Comparison of ENCODE assay signal across 28 mouse cellular contexts in genomic region chr12:29985126-29985525, GRCm38 (mm10). TPM values are rescaled to one million over a fixed set of nuclear protein-coding genes. Genes with fewer than 3 reads are reported as not detected.
A peak's percentile ranks its signal among the peaks of the same experiment; 100 is the strongest.
DNase-seq lines count a peak whose midpoint lies in the region; ATAC-seq and TF ChIP-seq lines count a peak whose summit lies in the region.
"Had no signal": no experiment of that assay in that cellular context is flagged by ENCODE, and none has a peak within 500 bp of the region (broad histone marks: within the 10 kb centered on the region; RNA-seq: fewer than 3 reads in every experiment).

No protein-coding gene starts in this region.

- ATAC-seq in midbrain, postnatal 0 days (ENCODE audit: low FRiP score): no peak
- ATAC-seq in midbrain, embryonic 14.5 days (ENCODE audit: low FRiP score, low TSS enrichment): no peak
- ATAC-seq: forebrain, embryonic 14.5 days; inflammation-experienced regulatory T-cells, adult 6 months; liver, embryonic 12.5 days had no signal

- DNase-seq in cerebellum, postnatal 14 days: peak; percentile 40 to 56
- DNase-seq in cerebellum, adult 11-12 months: no peak
- DNase-seq in midbrain, postnatal 0 days (ENCODE audit: low spot score): peak; percentile 24
- DNase-seq in midbrain, embryonic 14.5 days: no peak
- peak; percentile 65 for DNase-seq in adrenal gland, postnatal 10 days
- peak; percentile 87 for DNase-seq in gonadal fat pad, adult 2 months (ENCODE audit: low read depth)
- DNase-seq in c-Kit-positive CD71-positive TER-119-positive erythroid progenitor cells, embryonic 14.5 days (ENCODE audit: low spot score): no peak
- no peak for DNase-seq in retina, postnatal 1 day
- DNase-seq: B cell, adult 2 months; cerebellum, adult 18-20 months; kidney, adult 9 months; kidney, postnatal 14 days; layer of hippocampus, postnatal 36 days; lung, adult 18-20 months; lung, postnatal 10 days; right cerebral cortex, postnatal 4 days; thymus, postnatal 36 days had no signal

- H3K4me1 ChIP-seq in midbrain, postnatal 0 days (ENCODE audit: insufficient read depth, low read length): no peaks in the 10 kb centered on the region
- H3K4me1 ChIP-seq in midbrain, embryonic 14.5 days (ENCODE audit: control insufficient read depth, insufficient read depth, low read length): no peaks in the 10 kb centered on the region
- H3K4me1 ChIP-seq: hindbrain, embryonic 10.5 days; liver, embryonic 12.5 days; midbrain, embryonic 10.5 days; stomach, embryonic 15.5 days had no signal

- no peaks in the 10 kb centered on the region for H3K9me3 ChIP-seq in midbrain, postnatal 0 days (ENCODE audit: low read length)
- no peaks in the 10 kb centered on the region for H3K9me3 ChIP-seq in midbrain, embryonic 14.5 days (ENCODE audit: control insufficient read depth, low read length)
- H3K9me3 ChIP-seq: hindbrain, embryonic 10.5 days; limb, embryonic 13.5 days; liver, embryonic 12.5 days; midbrain, embryonic 10.5 days; stomach, embryonic 15.5 days had no signal

- no peak overlapping the region for H3K27ac ChIP-seq in midbrain, postnatal 0 days (ENCODE audit: low read depth, low read length)
- no peak overlapping the region for H3K27ac ChIP-seq in midbrain, embryonic 14.5 days (replicated peaks; ENCODE audit: low read depth, low read length)
- H3K27ac ChIP-seq: hindbrain, embryonic 10.5 days; limb, embryonic 13.5 days; liver, embryonic 12.5 days; midbrain, embryonic 10.5 days; stomach, embryonic 15.5 days had no signal

- WGBS in midbrain, postnatal 0 days: 91% methylated on average over 6 of the region's 6 CpGs
- 93% methylated on average over 6 of the region's 6 CpGs for WGBS in midbrain, embryonic 14.5 days

- H3K9ac ChIP-seq in midbrain, postnatal 0 days (replicated peaks; ENCODE audit: low read length, poor library complexity, severe bottlenecking): no peak overlapping the region
- no peak overlapping the region for H3K9ac ChIP-seq in midbrain, embryonic 14.5 days (replicated peaks; ENCODE audit: low read length)
- H3K9ac ChIP-seq: limb, embryonic 13.5 days; liver, embryonic 12.5 days; stomach, embryonic 15.5 days had no signal

- H3K36me3 ChIP-seq in midbrain, postnatal 0 days (ENCODE audit: insufficient read depth, low read length): peaks cover 66% of the 10 kb centered on the region
- H3K36me3 ChIP-seq in midbrain, embryonic 14.5 days (ENCODE audit: control insufficient read depth, insufficient read depth, low read length): peaks cover 92% of the 10 kb centered on the region
- H3K36me3 ChIP-seq: G1E had no signal

- no peak overlapping the region for H3K4me3 ChIP-seq in midbrain, postnatal 0 days (ENCODE audit: low read depth, low read length)
- H3K4me3 ChIP-seq in midbrain, embryonic 14.5 days (replicated peaks; ENCODE audit: low read depth, low read length): no peak overlapping the region
- H3K4me3 ChIP-seq: hindbrain, embryonic 10.5 days; limb, embryonic 13.5 days; liver, embryonic 12.5 days; midbrain, embryonic 10.5 days; stomach, embryonic 15.5 days had no signal

- H3K4me2 ChIP-seq in midbrain, postnatal 0 days (ENCODE audit: low read depth, low read length, poor library complexity, severe bottlenecking): no peak overlapping the region
- no peak overlapping the region for H3K4me2 ChIP-seq in midbrain, embryonic 14.5 days (ENCODE audit: low read length)
- H3K4me2 ChIP-seq: heart, embryonic 11.5 days; limb, embryonic 13.5 days; liver, embryonic 12.5 days; stomach, embryonic 15.5 days had no signal

- TF ChIP-seq CTCF in midbrain, postnatal 0 days (IDR thresholded peaks at IDR 0.05): no peak

- H3K27me3 ChIP-seq in midbrain, postnatal 0 days (ENCODE audit: insufficient read depth, low read length): no peaks in the 10 kb centered on the region
- no peaks in the 10 kb centered on the region for H3K27me3 ChIP-seq in midbrain, embryonic 14.5 days (ENCODE audit: control insufficient read depth, insufficient read depth, low read length)
- H3K27me3 ChIP-seq: CH12.LX; limb, embryonic 13.5 days; liver, embryonic 12.5 days; stomach, embryonic 15.5 days had no signal

RNA-seq across cellular contexts. Expression of gene Pxdn, which starts 47.7 kb away (rescaled TPM):
- 81.9 and 84.2 TPM in 2 replicates for total RNA-seq in midbrain, postnatal 0 days (2014; rRNA removed)
- polyA plus RNA-seq in midbrain, postnatal 0 days (2015; fragmentation: Nextera tagmentation; extraction: Ambion mirVana): 18.9 and 19.8 TPM in 2 replicates
- 39.8 and 57.8 TPM in 2 replicates for polyA plus RNA-seq in midbrain, embryonic 14.5 days (2014; fragmentation: Nextera tagmentation; extraction: Ambion mirVana)
- 100 to 1,000 TPM in 1 of 2 experiments, 10 to 100 TPM in 1; 92.0 to 121 TPM for total RNA-seq in adrenal gland, postnatal 10 days (2021)
- 98.5 and 98.6 TPM in 2 replicates for polyA plus RNA-seq in gonadal fat pad, adult 2 months (2012; rRNA removed)
- total RNA-seq: granulocyte monocyte progenitor cell, adult 5-6 weeks had no signal
- polyA plus RNA-seq: G1E; inflammation-experienced regulatory T-cells, adult 6 months had no signal

Comparison
In these comparisons a context has a peak if more than half of its experiments do, and no peak if none do; other contexts are left out.
1. DNase-seq: peak in cerebellum, postnatal 14 days (2 of 2), midbrain, postnatal 0 days (single experiment), adrenal gland, postnatal 10 days (single experiment) and gonadal fat pad, adult 2 months (single experiment); none in cerebellum, adult 11-12 months (single experiment), midbrain, embryonic 14.5 days (single experiment), c-Kit-positive CD71-positive TER-119-positive erythroid progenitor cells, embryonic 14.5 days (single experiment) and retina, postnatal 1 day (single experiment).